Mouse (Mus musculus): ENCODE results near the gene Angel1. TPM values are rescaled to one million over a fixed set of nuclear protein-coding genes. Genes with fewer than 3 reads are reported as not detected.

Gene Angel1
- polyA plus RNA-seq, 1 experiment from 2014 or later, result 9.6 TPM

- H3K9ac ChIP-seq, result no peak overlapping the region
- no peak for ATAC-seq (ENCODE audit: insufficient number of reproducible peaks, low FRiP score, low TSS enrichment, low read depth)
- no peak overlapping the region for H3K4me2 ChIP-seq
- H3K9me3 ChIP-seq, result no peaks in the 10 kb centered on the region
- H3K36me3 ChIP-seq, result peaks cover 19% of the 10 kb centered on the region; the same call in 1 of the 2 replicates
- peaks cover 10% of the 10 kb centered on the region; the same call in 1 of the 2 replicates for H3K4me1 ChIP-seq
- no peak overlapping the region for H3K4me3 ChIP-seq
- no peak overlapping the region for H3K27ac ChIP-seq
- no peaks in the 10 kb centered on the region for H3K27me3 ChIP-seq
- 78% methylated on average over 4 of the region's 4 CpGs for WGBS
Measured at GRCm38 (mm10) chr12:86687445-86687955, 38.8 kb downstream of the Angel1 start.

- Histone ChIP-seq H3K27me3 (no peaks in the 10 kb centered on the region), H3K36me3 (peaks cover 19% of the 10 kb centered on the region; the same call in 1 of the 2 replicates), H3K4me1 (peaks cover 10% of the 10 kb centered on the region; the same call in 1 of the 2 replicates), H3K9me3 (no peaks in the 10 kb centered on the region), H3K27ac (no peak overlapping the region), H3K4me3 (no peak overlapping the region), H3K9ac (no peak overlapping the region), H3K4me2 (no peak overlapping the region)
- no peak for ATAC-seq (ENCODE audit: insufficient number of reproducible peaks, low FRiP score, low TSS enrichment, low read depth)
- WGBS, result 58% methylated on average over 13 of the region's 13 CpGs
Measured at GRCm38 (mm10) chr12:86686551-86687330, 39.5 kb downstream of the Angel1 start.

GRCm38 (mm10) chr12:86685275-86685674 lies 41.0 kb downstream of the Angel1 start:
- Histone ChIP-seq H3K27ac (no peak overlapping the region), H3K9me3 (no peaks in the 10 kb centered on the region), H3K4me1 (peaks cover 16% of the 10 kb centered on the region), H3K4me3 (no peak overlapping the region), H3K4me2 (no peak overlapping the region), H3K9ac (no peak overlapping the region), H3K27me3 (no peaks in the 10 kb centered on the region), H3K36me3 (peaks cover 19% of the 10 kb centered on the region; the same call in 1 of the 2 replicates)
- WGBS, result 87% methylated on average over 9 of the region's 9 CpGs
- ATAC-seq (ENCODE audit: insufficient number of reproducible peaks, low FRiP score, low TSS enrichment, low read depth), result no peak

- Histone ChIP-seq H3K4me3 (no peak overlapping the region), H3K27ac (no peak overlapping the region), H3K36me3 (peaks cover 10% of the 10 kb centered on the region; the same call in 1 of the 2 replicates), H3K4me2 (no peak overlapping the region), H3K27me3 (no peaks in the 10 kb centered on the region), H3K4me1 (peaks cover 20% of the 10 kb centered on the region), H3K9ac (no peak overlapping the region), H3K9me3 (no peaks in the 10 kb centered on the region)
- WGBS, result 71% methylated on average over 7 of the region's 7 CpGs
- no peak for ATAC-seq (ENCODE audit: insufficient number of reproducible peaks, low FRiP score, low TSS enrichment, low read depth)
Measured at GRCm38 (mm10) chr12:86683698-86684097, 42.6 kb downstream of the Angel1 start.

DNA sequence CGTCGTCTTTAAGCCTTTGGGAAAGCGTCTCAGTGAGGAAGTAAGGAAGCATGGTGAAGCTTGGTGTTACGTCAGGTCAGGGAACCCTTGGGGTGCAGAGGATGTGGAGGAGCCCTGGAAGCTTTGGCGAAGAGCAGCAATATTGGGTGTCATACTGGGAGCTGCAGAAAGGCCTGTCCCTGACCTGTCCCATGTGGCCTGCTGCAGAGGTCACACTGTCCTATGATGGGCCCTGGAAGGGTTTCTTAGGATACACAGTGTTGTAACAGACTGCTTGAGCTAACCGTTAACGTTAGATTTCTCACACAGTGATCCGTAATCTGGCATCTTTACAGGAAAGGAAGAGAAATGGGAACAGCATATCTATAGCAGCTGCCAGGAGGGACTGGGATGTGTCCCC lies 44.1 kb downstream of the Angel1 start:
- H3K9ac ChIP-seq, result no peak overlapping the region
- peaks cover 21% of the 10 kb centered on the region for H3K4me1 ChIP-seq
- H3K27me3 ChIP-seq, result no peaks in the 10 kb centered on the region
- no peak overlapping the region for H3K4me3 ChIP-seq
- peak; percentile 5; the same call in 1 of the 2 replicates for ATAC-seq (ENCODE audit: insufficient number of reproducible peaks, low FRiP score, low TSS enrichment, low read depth)
- H3K27ac ChIP-seq, result no peak overlapping the region
- WGBS, result 69% methylated on average over 8 of the region's 8 CpGs
- H3K9me3 ChIP-seq, result no peaks in the 10 kb centered on the region
- H3K36me3 ChIP-seq, result peaks cover 6% of the 10 kb centered on the region; the same call in 1 of the 2 replicates
- H3K4me2 ChIP-seq, result no peak overlapping the region

DNA sequence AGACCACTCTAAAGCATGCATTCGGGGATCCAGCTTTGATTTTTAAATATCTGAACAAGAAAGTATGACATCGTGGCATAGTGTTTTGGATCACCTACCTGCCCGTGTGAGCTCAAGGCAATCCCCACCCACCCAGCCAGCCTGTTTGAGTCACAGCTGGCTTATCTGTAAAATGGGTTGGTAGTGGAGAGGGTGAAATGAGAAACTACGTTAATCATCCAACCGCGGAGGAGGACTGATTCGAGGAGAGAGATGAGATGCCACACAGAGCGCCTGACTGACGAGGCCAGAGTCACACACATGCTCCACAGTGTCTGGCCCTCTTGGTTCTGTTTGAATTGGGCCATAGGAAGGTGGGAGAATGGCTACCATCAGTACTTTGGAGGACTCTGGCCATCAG lies 44.6 kb downstream of the Angel1 start:
- H3K9me3 ChIP-seq, result no peaks in the 10 kb centered on the region
- 84% methylated on average over 9 of the region's 9 CpGs for WGBS
- no peaks in the 10 kb centered on the region for H3K27me3 ChIP-seq
- H3K27ac ChIP-seq, result no peak overlapping the region
- peaks cover 6% of the 10 kb centered on the region; the same call in 1 of the 2 replicates for H3K36me3 ChIP-seq
- no peak overlapping the region for H3K9ac ChIP-seq
- no peak overlapping the region for H3K4me2 ChIP-seq
- no peak for ATAC-seq (ENCODE audit: insufficient number of reproducible peaks, low FRiP score, low TSS enrichment, low read depth)
- no peak overlapping the region for H3K4me3 ChIP-seq
- H3K4me1 ChIP-seq, result peaks cover 21% of the 10 kb centered on the region

DNA sequence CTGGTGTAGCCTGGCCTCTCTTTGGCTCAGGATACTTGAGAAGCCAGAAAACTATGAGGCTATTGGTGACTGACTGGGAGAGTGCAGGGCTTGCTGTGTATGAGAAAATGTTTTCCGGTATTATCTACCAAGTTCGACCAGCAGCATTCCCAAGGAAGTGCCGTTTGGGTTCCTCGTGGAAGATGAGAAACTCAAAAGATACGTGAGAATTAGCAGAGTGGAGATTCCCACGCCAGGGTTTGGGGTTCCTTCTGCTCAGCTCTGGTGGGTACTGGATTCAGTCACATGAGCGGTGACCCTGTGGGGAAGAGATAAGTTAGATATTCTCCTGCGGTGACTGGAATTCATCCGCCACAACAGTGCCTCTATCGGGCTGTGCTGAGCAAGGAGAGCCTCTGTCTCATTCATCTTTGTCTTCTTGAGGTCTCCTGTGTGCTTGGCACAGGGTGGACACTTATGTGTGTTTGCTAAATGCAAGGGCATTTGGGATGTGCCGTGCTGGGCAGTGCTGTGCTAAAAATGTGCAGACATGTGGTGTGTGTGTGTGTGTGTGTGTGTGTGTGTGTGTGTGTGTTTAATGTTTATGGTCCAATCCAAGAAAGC lies 45.6 kb downstream of the Angel1 start:
- H3K9ac ChIP-seq, result no peak overlapping the region
- peak overlapping the region; percentile 81 for H3K4me3 ChIP-seq
- peaks cover 21% of the 10 kb centered on the region for H3K4me1 ChIP-seq
- H3K4me2 ChIP-seq, result peak overlapping the region; percentile 99
- H3K36me3 ChIP-seq, result no peaks in the 10 kb centered on the region
- ATAC-seq (ENCODE audit: insufficient number of reproducible peaks, low FRiP score, low TSS enrichment, low read depth), result no peak
- no peak overlapping the region for H3K27ac ChIP-seq
- H3K27me3 ChIP-seq, result no peaks in the 10 kb centered on the region
- no peaks in the 10 kb centered on the region for H3K9me3 ChIP-seq
- 56% methylated on average over 11 of the region's 11 CpGs for WGBS

DNA sequence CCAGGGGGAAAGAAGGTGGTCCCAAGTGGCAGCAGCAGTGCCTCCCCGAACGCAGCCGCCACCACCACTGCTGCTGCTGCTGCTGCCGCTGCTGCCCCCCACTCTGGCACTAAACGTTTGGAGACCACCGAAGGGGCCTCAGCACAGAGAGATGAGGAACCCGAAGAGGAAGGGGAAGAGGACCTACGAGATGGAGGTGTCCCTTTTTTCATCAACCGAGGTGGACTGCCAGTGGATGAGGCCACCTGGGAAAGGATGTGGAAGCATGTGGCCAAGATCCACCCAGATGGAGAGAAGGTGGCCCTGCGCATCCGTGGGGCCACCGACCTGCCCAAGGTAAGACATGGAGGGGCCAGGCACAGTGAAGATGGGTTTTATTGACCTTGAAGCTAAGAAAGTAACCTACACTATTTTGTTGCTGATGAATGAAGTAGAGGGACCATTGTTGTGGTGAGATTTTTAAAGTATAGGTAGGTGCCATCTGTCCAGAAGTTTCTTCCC lies 46.2 kb downstream of the Angel1 start:
- Histone ChIP-seq H3K27ac (no peak overlapping the region), H3K4me1 (peaks cover 21% of the 10 kb centered on the region), H3K36me3 (no peaks in the 10 kb centered on the region), H3K9me3 (no peaks in the 10 kb centered on the region), H3K4me3 (peak overlapping the region; percentile 81), H3K9ac (no peak overlapping the region), H3K4me2 (peak overlapping the region; percentile 99), H3K27me3 (no peaks in the 10 kb centered on the region)
- WGBS, result 30% methylated on average over 12 of the region's 12 CpGs
- no peak for ATAC-seq (ENCODE audit: insufficient number of reproducible peaks, low FRiP score, low TSS enrichment, low read depth)

- 2% methylated on average over 9 of the region's 9 CpGs for WGBS
- Histone ChIP-seq H3K27ac (peak overlapping the region; percentile 83; the same call in 1 of the 2 replicates), H3K4me2 (peak overlapping the region; percentile 99), H3K4me1 (peaks cover 21% of the 10 kb centered on the region), H3K9me3 (no peaks in the 10 kb centered on the region), H3K36me3 (no peaks in the 10 kb centered on the region), H3K9ac (peak overlapping the region; percentile 75), H3K4me3 (peak overlapping the region; percentile 81), H3K27me3 (no peaks in the 10 kb centered on the region)
- ATAC-seq (ENCODE audit: insufficient number of reproducible peaks, low FRiP score, low TSS enrichment, low read depth), result no peak
Measured at GRCm38 (mm10) chr12:86679546-86679930, 46.7 kb downstream of the Angel1 start.

DNA sequence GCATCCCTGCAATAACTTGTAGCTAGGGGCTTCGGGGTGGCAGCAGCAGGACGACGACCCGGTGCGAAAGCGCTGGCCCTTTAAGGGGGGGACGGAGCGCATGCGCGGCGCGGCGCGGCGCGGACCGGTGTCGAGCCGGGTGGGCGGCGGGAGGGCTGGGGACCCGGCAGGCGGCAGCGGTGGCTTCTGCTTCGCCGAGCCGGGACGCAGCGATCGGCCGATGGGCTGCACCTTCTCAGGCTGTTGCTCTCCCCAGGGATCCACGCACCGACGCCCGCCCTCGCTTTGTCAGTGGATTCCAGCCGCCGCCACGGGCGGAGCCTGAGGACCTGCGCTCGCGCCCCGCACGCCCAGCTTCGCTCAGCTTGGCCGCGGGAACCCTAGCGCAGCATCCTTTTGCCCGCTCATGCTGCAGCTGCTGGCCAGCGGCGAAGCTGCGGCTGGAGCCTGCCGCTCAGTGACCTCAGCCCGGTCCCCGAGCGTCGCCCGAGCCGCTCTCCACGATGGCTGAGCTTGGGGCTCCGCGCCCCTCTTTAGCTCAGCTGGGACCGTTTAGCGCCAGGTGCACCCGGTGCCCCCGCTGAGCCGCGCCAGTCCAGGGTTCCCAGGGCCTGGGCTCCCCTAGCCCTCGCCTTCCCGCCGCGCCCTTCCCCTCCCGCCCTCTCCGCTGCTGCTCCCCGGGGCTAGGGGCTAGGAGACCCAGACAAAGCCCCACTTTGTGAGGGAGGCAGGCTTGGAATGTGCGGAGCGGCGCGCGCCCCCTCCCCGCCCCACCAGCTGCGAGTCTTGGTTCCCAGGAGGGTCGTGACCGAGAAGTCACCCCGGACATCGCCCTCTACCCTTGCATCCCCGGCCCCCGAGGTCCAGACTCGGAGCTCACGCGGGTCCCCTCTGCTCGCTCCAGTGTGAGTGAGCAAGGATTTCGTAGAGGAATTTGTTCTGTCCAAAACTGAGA lies 47.4 kb downstream of the Angel1 start, which contains the start of gene Vash1:
Vash1 (plus strand) TSS at position 110 of the 955 bp plus-strand sequence.
- H3K27me3 ChIP-seq, result no peaks in the 10 kb centered on the region
- H3K36me3 ChIP-seq, result no peaks in the 10 kb centered on the region
- no peaks in the 10 kb centered on the region for H3K9me3 ChIP-seq
- H3K4me3 ChIP-seq, result peak within 1 kb of the TSS; percentile 81
- H3K27ac ChIP-seq, result peak within 1 kb of the TSS; percentile 83
- peak within 1 kb of the TSS; percentile 75 for H3K9ac ChIP-seq
- peaks cover 21% of the 10 kb centered on the region for H3K4me1 ChIP-seq
- peak; percentile 61 for ATAC-seq (ENCODE audit: insufficient number of reproducible peaks, low FRiP score, low TSS enrichment, low read depth)
- H3K4me2 ChIP-seq, result peak within 1 kb of the TSS; percentile 99
- under 1% methylated on average over 85 of the region's 94 CpGs for WGBS

DNA sequence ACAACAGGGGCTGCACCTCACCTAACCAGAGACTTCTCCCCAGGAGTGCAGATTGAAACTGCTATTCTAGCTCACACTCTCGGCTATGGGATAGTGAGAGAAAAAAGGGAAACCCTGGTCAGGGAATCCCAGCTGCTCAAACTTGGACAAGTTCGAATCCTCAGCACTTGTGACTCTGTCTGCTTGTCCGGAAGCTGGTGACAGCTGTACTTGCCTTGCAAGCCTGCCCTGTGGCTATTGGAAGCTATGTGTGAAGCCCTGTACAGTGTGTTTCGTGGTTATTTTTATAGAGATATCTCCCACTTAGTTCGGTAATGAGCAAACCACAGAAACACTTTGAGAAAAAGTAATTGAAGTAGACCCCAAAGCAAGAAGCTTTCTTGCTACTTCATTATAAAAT lies 53.8 kb downstream of the Angel1 start:
- H3K36me3 ChIP-seq, result no peaks in the 10 kb centered on the region
- H3K4me3 ChIP-seq, result no peak overlapping the region
- H3K4me2 ChIP-seq, result no peak overlapping the region
- H3K27me3 ChIP-seq, result no peaks in the 10 kb centered on the region
- H3K9me3 ChIP-seq, result no peaks in the 10 kb centered on the region
- ATAC-seq (ENCODE audit: insufficient number of reproducible peaks, low FRiP score, low TSS enrichment, low read depth), result no peak
- H3K4me1 ChIP-seq, result no peaks in the 10 kb centered on the region
- WGBS, result 58% methylated on average over 5 of the region's 5 CpGs
- H3K9ac ChIP-seq, result no peak overlapping the region
- H3K27ac ChIP-seq, result no peak overlapping the region
